ENCODE assay signal across 22 mouse cellular contexts in the genomic region with DNA sequence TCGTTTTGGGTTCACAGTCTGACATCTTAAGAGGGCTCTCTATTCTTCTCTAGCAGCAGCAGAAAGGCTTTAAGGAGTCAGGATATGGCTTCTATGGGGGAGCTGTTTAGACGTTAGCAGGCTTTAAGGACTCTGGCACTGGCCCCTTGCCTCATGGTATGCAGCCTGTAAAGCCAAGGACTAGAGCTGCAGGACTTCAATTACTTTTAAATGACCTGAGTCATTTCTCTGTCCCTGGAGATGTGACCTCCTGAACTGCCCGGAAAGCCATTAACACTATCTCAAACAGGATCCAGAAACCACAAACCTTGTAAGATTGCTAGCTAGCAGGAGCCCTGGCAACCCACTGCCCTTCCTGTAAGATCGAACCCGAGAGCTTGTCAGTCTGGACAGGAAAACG.
DNase-seq lines count a peak whose midpoint lies in the region; ATAC-seq and TF ChIP-seq lines count a peak whose summit lies in the region.
"Had no signal": no experiment of that assay in that cellular context is flagged by ENCODE, and none has a peak within 500 bp of the region (broad histone marks: within the 10 kb centered on the region; RNA-seq: fewer than 3 reads in every experiment).

No protein-coding gene starts in this region.

- peaks cover 77% of the 10 kb centered on the region for H3K79me2 ChIP-seq in myocyte (ENCODE audit: control insufficient read depth, insufficient read depth)

- TF ChIP-seq POLR2A in embryonic fibroblast, embryonic 13.5 days (IDR thresholded peaks at IDR 0.05; ENCODE audit: low read depth, low read length) = no peak
- no peak for TF ChIP-seq POLR2A in myocyte (IDR thresholded peaks at IDR 0.05; ENCODE audit: insufficient read length, low read depth)

- no peak overlapping the region for H3K9ac ChIP-seq in lung, embryonic 14.5 days
- H3K9ac ChIP-seq: embryonic facial prominence, embryonic 13.5 days; heart, embryonic 12.5 days; hindbrain, embryonic 15.5 days had no signal

- H3K4me3 ChIP-seq in lung, embryonic 14.5 days (ENCODE audit: low read depth, low read length) = no peak overlapping the region
- H3K4me3 ChIP-seq in embryonic fibroblast, embryonic 13.5 days (ENCODE audit: insufficient read depth, low read length) = no peak overlapping the region
- H3K4me3 ChIP-seq in myocyte = peak overlapping the region; percentile 56
- H3K4me3 ChIP-seq: embryonic facial prominence, embryonic 13.5 days; gastrocnemius, adult 2 months; heart, embryonic 12.5 days; hindbrain, embryonic 15.5 days had no signal

- H3K4me2 ChIP-seq in lung, embryonic 14.5 days = no peak overlapping the region
- H3K4me2 ChIP-seq in myocyte (ENCODE audit: low read depth) = peak overlapping the region; percentile 66
- H3K4me2 ChIP-seq: embryonic facial prominence, embryonic 13.5 days; heart, embryonic 12.5 days; hindbrain, embryonic 15.5 days had no signal

- no peaks in the 10 kb centered on the region for H3K36me3 ChIP-seq in lung, embryonic 14.5 days (ENCODE audit: insufficient read depth)
- H3K36me3 ChIP-seq in myocyte (ENCODE audit: control insufficient read depth, insufficient read depth) = peaks cover 17% of the 10 kb centered on the region
- H3K36me3 ChIP-seq: embryonic facial prominence, embryonic 13.5 days; heart, embryonic 12.5 days; hindbrain, embryonic 15.5 days had no signal

- TF ChIP-seq CTCF in lung, embryonic 14.5 days (IDR thresholded peaks at IDR 0.05; ENCODE audit: low read depth) = no peak
- no peak for TF ChIP-seq CTCF in embryonic fibroblast, embryonic 13.5 days (IDR thresholded peaks at IDR 0.05; ENCODE audit: borderline replicate concordance, insufficient read depth, low read length)

- no peak for ATAC-seq in lung, embryonic 14.5 days (ENCODE audit: insufficient read depth)
- ATAC-seq: activated CD4-positive, CD25-positive, alpha-beta regulatory T cell, adult 4 months; forebrain, embryonic 16.5 days; midbrain, embryonic 16.5 days had no signal

- H3K4me1 ChIP-seq in lung, embryonic 14.5 days (ENCODE audit: insufficient read depth) = no peaks in the 10 kb centered on the region
- peaks cover 13% of the 10 kb centered on the region for H3K4me1 ChIP-seq in embryonic fibroblast, embryonic 13.5 days (ENCODE audit: control insufficient read depth, insufficient read depth, low read length)
- H3K4me1 ChIP-seq: heart, embryonic 12.5 days; hindbrain, embryonic 15.5 days had no signal

- H3K27me3 ChIP-seq in lung, embryonic 14.5 days (ENCODE audit: insufficient read depth, low read length) = no peaks in the 10 kb centered on the region
- H3K27me3 ChIP-seq in myocyte (ENCODE audit: control insufficient read depth, insufficient read depth, insufficient read length) = no peaks in the 10 kb centered on the region
- H3K27me3 ChIP-seq: embryonic facial prominence, embryonic 13.5 days; heart, embryonic 12.5 days; hindbrain, embryonic 15.5 days had no signal

- DNase-seq in lung, embryonic 14.5 days = peak; percentile 33
- no peak for DNase-seq in lung, postnatal 25 days (ENCODE audit: low spot score)
- peak; percentile 69 for DNase-seq in NIH3T3 (ENCODE audit: low read depth)
- no peak for DNase-seq in testis, postnatal 10 days (ENCODE audit: low spot score)
- no peak for DNase-seq in kidney, postnatal 36 days
- DNase-seq in thymus, postnatal 25 days = no peak
- DNase-seq: adrenal gland, postnatal 10 days; gastrocnemius, adult 2 months; heart, postnatal 14 days; kidney, adult 11 months; kidney, postnatal 14 days; lung, postnatal 10 days; right cerebral cortex, adult 18-20 months; thymus, postnatal 36 days had no signal

- no peak overlapping the region for H3K27ac ChIP-seq in lung, embryonic 14.5 days (ENCODE audit: low read depth)
- H3K27ac ChIP-seq in embryonic fibroblast, embryonic 13.5 days (ENCODE audit: insufficient read depth, low read length) = peak overlapping the region; percentile 58; the same call in 1 of the 2 replicates
- H3K27ac ChIP-seq: embryonic facial prominence, embryonic 13.5 days; gastrocnemius, adult 2 months; hindbrain, embryonic 15.5 days had no signal

- H3K9me3 ChIP-seq in lung, embryonic 14.5 days (ENCODE audit: low read depth, low read length) = no peaks in the 10 kb centered on the region
- H3K9me3 ChIP-seq: embryonic facial prominence, embryonic 13.5 days; heart, embryonic 12.5 days; hindbrain, embryonic 15.5 days had no signal

- WGBS in lung, embryonic 14.5 days = 18% methylated on average over 6 of the region's 6 CpGs

- H3ac ChIP-seq in myocyte (ENCODE audit: control insufficient read depth, insufficient read length) = peak overlapping the region; percentile 43

TF ChIP-seq in myocyte, 11 proteins besides CTCF, POLR2A, EP300 and RAD21:
- TF ChIP-seq USF1 (IDR thresholded peaks at IDR 0.05; ENCODE audit: low read depth) (no peak), MYOD1 (IDR thresholded peaks at IDR 0.05; ENCODE audit: control insufficient read depth in 1 of 3, insufficient read length in 2 of 3, low read depth in 2 of 3) (no peak), MYOG (IDR thresholded peaks at IDR 0.05; ENCODE audit: control insufficient read depth in 1 of 3, insufficient read depth in 1 of 3, insufficient read length in 2 of 3, low read depth in 2 of 3) (no peak), POLR2AphosphoS2 (IDR thresholded peaks at IDR 0.05; ENCODE audit: insufficient read length, low read depth) (no peak), MAX (IDR thresholded peaks at IDR 0.05; ENCODE audit: low read depth) (no peak), SRF (IDR thresholded peaks at IDR 0.05; ENCODE audit: control insufficient read depth, insufficient read length, low read depth) (no peak), CEBPB (IDR thresholded peaks at IDR 0.05; ENCODE audit: insufficient read depth, poor library complexity, severe bottlenecking) (no peak), TCF3 (IDR thresholded peaks at IDR 0.05; ENCODE audit: insufficient read length, low read depth) (no peak), REST (IDR thresholded peaks at IDR 0.05; ENCODE audit: insufficient read depth, insufficient read length) (no peak), TCF12 (IDR thresholded peaks at IDR 0.05; ENCODE audit: insufficient read depth, poor library complexity, severe bottlenecking) (no peak), E2F4 (IDR thresholded peaks at IDR 0.05; ENCODE audit: insufficient read depth) (no peak)

Comparison
In these comparisons a context has a peak if more than half of its experiments do, and no peak if none do; other contexts are left out.
1. DNase-seq: peak in lung, embryonic 14.5 days (single experiment) and NIH3T3 (single experiment); none in lung, postnatal 25 days (single experiment), testis, postnatal 10 days (single experiment), kidney, postnatal 36 days (0 of 2) and thymus, postnatal 25 days (single experiment).